10 mouse cellular contexts compared by ENCODE assay signal in the genomic region with DNA sequence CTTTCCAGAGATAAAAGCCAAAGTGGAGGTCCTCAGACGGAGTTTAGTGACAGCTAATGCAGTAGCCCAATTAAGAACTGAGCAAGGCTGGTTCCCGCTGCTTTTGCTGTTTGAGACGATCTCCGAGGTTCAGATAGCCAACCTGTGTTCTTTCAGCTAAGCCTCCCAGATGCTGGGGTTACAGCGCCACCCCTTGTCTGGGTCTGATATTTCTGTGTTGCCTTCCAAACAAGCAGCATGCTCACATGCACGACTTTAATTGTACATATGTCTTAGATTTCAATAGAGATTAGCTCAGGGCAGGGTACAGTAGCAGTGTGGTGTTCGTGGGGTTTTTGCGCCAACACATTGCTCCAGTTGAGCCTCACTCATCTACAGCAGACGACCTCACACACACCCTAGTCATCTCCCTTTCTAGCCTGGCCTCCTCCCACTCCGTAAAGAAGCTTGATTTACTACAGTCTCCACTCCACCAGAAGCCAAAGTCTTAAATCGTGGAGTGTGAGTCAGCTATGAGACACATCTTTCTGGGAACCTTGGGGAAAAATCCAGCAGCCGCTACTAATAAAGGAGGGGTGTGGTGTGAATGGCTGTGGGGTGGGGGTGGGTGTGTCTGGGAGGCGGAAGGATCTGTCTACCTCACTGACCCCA. TPM values are rescaled to one million over a fixed set of nuclear protein-coding genes. Genes with fewer than 3 reads are reported as not detected.
DNase-seq lines count a peak whose midpoint lies in the region; ATAC-seq lines count a peak whose summit lies in the region.
"Had no signal": no experiment of that assay in that cellular context is flagged by ENCODE, and none has a peak within 500 bp of the region (broad histone marks: within the 10 kb centered on the region; RNA-seq: fewer than 3 reads in every experiment).

No protein-coding gene starts in this region.

- WGBS in kidney, embryonic 14.5 days: 27% methylated on average over 13 of the region's 13 CpGs

- peaks cover 30% of the 10 kb centered on the region; the same call in 1 of the 2 replicates for H3K36me3 ChIP-seq in kidney, embryonic 14.5 days (ENCODE audit: control insufficient read depth, insufficient read depth, low read length)

- H3K9ac ChIP-seq in kidney, embryonic 14.5 days (ENCODE audit: low read depth, low read length): no peak overlapping the region
- H3K9ac ChIP-seq: limb, embryonic 12.5 days had no signal

- peaks cover 14% of the 10 kb centered on the region; the same call in 1 of the 2 replicates for H3K4me1 ChIP-seq in kidney, embryonic 14.5 days (ENCODE audit: control insufficient read depth, insufficient read depth, low read length)

- H3K9me3 ChIP-seq in kidney, embryonic 14.5 days (ENCODE audit: control insufficient read depth, low read length): no peaks in the 10 kb centered on the region
- H3K9me3 ChIP-seq: limb, embryonic 12.5 days; megakaryocyte, embryonic 14.5 days had no signal

- H3K4me2 ChIP-seq in kidney, embryonic 14.5 days (replicated peaks; ENCODE audit: low read depth, low read length): no peak overlapping the region
- H3K4me2 ChIP-seq: limb, embryonic 12.5 days had no signal

- 0 out of 2 replicates have a peak, but pooled peaks have one; percentile 13 for ATAC-seq in kidney, embryonic 14.5 days (ENCODE audit: low FRiP score, low TSS enrichment)

- no peak overlapping the region for H3K4me3 ChIP-seq in kidney, embryonic 14.5 days (ENCODE audit: low read length)
- H3K4me3 ChIP-seq: limb, embryonic 12.5 days; megakaryocyte, embryonic 14.5 days had no signal

- H3K27me3 ChIP-seq in kidney, embryonic 14.5 days (ENCODE audit: control insufficient read depth, insufficient read depth, low read length): peaks cover 8% of the 10 kb centered on the region

- DNase-seq in kidney, adult 9 months: no peak
- DNase-seq in 3134 (ENCODE audit: extremely low read depth, insufficient read length, low spot score): peak; percentile 68
- peak; percentile 46 for DNase-seq in A20 (ENCODE audit: low read depth, low spot score)
- peak; percentile 80 for DNase-seq in brain, adult 2 months (ENCODE audit: low read depth, low spot score)
- no peak for DNase-seq in urinary bladder, postnatal 4 days (ENCODE audit: low spot score in 2 of 2)
- DNase-seq in heart, adult 18-20 months: no peak
- DNase-seq: gastrocnemius, postnatal 14 days had no signal

- H3K27ac ChIP-seq in kidney, embryonic 14.5 days (ENCODE audit: low read depth, low read length): no peak overlapping the region
- H3K27ac ChIP-seq: limb, embryonic 12.5 days had no signal

RNA-seq across cellular contexts. Expression of a gene that starts 6.4 kb away (rescaled TPM):
- 155 and 205 TPM in 2 replicates for polyA plus RNA-seq in kidney, embryonic 14.5 days (2014; fragmentation: Nextera tagmentation; extraction: Ambion mirVana)
- total RNA-seq in heart, adult 18-20 months (2021): 10 to 100 TPM; 60.8 to 61.3 TPM

RNA-seq across cellular contexts. Expression of a gene that starts 6.9 kb away (rescaled TPM):
- polyA plus RNA-seq in kidney, embryonic 14.5 days (2014; fragmentation: Nextera tagmentation; extraction: Ambion mirVana): 8.9 and 12.8 TPM in 2 replicates
- 1 to 10 TPM; 4.0 to 4.2 TPM for total RNA-seq in heart, adult 18-20 months (2021)

RNA-seq across cellular contexts. Expression of a gene that starts 10.0 kb away (rescaled TPM):
- polyA plus RNA-seq in kidney, embryonic 14.5 days (2014; fragmentation: Nextera tagmentation; extraction: Ambion mirVana): 0.31 and 0.45 TPM in 2 replicates
- total RNA-seq in heart, adult 18-20 months (2021): under 1 TPM in 1 of 2 experiments, not detected in 1; 0.13 TPM

RNA-seq across cellular contexts. Expression of a gene that starts 20.3 kb away (rescaled TPM):
- 2.8 and 5.7 TPM in 2 replicates for polyA plus RNA-seq in kidney, embryonic 14.5 days (2014; fragmentation: Nextera tagmentation; extraction: Ambion mirVana)
- total RNA-seq in heart, adult 18-20 months (2021): 10 to 100 TPM; 36.7 to 38.7 TPM

RNA-seq across cellular contexts. Expression of a gene that starts 36.3 kb away (rescaled TPM):
- 5.7 and 10.0 TPM in 2 replicates for polyA plus RNA-seq in kidney, embryonic 14.5 days (2014; fragmentation: Nextera tagmentation; extraction: Ambion mirVana)
- 1 to 10 TPM; 5.5 to 5.7 TPM for total RNA-seq in heart, adult 18-20 months (2021)

Comparison
In these comparisons a context has a peak if more than half of its experiments do, and no peak if none do; other contexts are left out.
1. DNase-seq: peak in 3134 (single experiment), A20 (single experiment) and brain, adult 2 months (single experiment); none in kidney, adult 9 months (single experiment), urinary bladder, postnatal 4 days (0 of 2) and heart, adult 18-20 months (0 of 2).